Mouse (Mus musculus): ENCODE measurements around the gene Fads2. TPM values are rescaled to one million over a fixed set of nuclear protein-coding genes. Genes with fewer than 3 reads are reported as not detected.

Gene Fads2
- polyA plus RNA-seq (2017; shearing (Covaris generic)), result 0.26 TPM

DNA sequence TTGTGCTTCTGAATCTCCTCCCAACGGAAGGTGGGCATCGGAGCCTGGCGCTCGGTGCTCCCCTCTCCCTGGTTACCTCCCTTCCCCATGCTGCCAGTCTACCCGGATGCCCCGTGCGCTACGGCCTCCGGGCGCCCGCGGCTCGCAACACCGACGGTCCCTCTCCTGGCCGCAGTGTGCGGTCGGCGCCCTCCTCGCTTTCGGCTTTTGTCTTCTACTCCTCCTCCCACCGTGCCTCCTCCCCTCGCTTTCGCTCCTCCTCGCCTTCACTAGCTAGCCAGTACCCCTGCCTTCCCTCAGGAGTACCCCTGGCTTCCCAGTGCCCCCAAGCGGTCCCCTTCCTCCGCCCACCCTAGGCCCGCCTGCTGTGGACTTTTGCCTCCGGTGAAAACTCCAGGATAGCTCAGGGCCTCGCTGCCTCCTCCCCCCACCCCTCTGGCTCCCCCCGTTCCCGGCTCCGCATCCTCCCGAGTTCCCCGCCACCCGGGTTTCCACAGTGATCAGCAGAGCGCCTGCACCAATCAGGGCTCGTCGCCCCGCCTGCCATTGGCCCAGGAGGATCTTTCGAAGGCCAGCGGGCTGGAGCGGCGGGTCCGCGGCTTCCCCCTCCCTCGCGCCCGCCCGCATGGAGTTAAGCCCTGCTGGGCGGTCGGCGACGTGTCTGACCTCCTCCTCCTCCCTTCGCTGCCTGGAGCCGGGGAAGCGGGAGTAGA lies at the start of gene Fads2:
Gene Fads2 (minus strand): TSS at position 406 of the 713 bp plus-strand sequence.

DNA sequence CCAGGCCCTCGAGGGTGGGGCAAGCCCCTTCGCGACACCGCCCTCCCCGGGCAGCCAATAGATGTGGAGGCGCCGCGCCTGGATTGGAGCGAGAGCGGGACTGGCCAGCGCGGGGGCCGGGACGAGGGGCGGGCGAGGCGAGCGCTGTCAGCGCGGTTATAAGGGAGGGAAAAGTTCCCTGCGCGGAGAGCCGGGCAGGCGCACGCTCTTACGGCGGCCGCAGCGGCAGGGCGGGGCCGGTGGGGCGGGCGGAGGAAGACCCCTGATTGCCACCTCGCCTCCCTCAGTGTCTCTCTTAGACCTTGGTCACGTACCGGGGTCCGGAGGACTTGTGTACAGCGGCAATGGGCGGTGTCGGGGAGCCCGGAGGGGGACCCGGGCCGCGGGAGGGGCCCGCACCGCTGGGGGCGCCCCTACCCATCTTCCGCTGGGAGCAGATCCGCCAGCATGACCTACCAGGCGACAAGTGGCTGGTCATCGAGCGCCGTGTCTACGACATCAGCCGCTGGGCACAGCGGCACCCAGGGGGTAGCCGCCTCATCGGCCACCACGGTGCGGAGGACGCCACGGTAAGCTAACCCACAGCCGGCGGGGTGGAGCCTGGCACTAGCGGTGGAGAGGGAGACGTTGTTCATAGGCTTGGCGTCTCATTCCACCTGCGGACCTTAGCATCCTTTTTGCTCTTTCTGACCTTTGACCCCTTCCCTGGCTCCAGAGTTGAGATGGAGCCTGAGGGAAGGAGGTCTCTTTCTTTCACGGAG lies 60.0 kb downstream of the Fads2 start, which contains the start of gene Fads3:
Gene Fads3 (plus strand): TSS at position 182 of the 761 bp plus-strand sequence.

Other genes starting within 250 kb of the Fads2 start
- gene Incenp, start 202.2 kb downstream of the Fads2 start, polyA plus RNA-seq (2017; shearing (Covaris generic)), result 50.6 TPM
- gene Fth1, start 121.1 kb downstream of the Fads2 start, polyA plus RNA-seq (2017; shearing (Covaris generic)), result 1,523 TPM
- 0.21 TPM for gene Best1, start 100.1 kb downstream of the Fads2 start, polyA plus RNA-seq (2017; shearing (Covaris generic))
- gene Rab3il1, start 100.1 kb downstream of the Fads2 start, polyA plus RNA-seq (2017; shearing (Covaris generic)), result 0.21 TPM
- gene Fads3, start 60.2 kb downstream of the Fads2 start, polyA plus RNA-seq (2017; shearing (Covaris generic)), result not detected
- 8.8 TPM for gene Fads1, start 81.1 kb upstream of the Fads2 start, polyA plus RNA-seq (2017; shearing (Covaris generic))
- gene Tmem258, start 102.3 kb upstream of the Fads2 start, polyA plus RNA-seq (2017; shearing (Covaris generic)), result 375 TPM
- gene Fen1, start 102.4 kb upstream of the Fads2 start, polyA plus RNA-seq (2017; shearing (Covaris generic)), result 44.6 TPM
- not detected for gene Myrf, start 139.0 kb upstream of the Fads2 start, polyA plus RNA-seq (2017; shearing (Covaris generic))
- gene Dagla, start 203.1 kb upstream of the Fads2 start, polyA plus RNA-seq (2017; shearing (Covaris generic)), result 0.06 TPM